Mouse (Mus musculus): ENCODE results near the gene Tma7.

The Tma7 gene

GRCm38 (mm10) chr9:109082124-109082800, at the start of gene Tma7, which contains the start of gene Ccdc51:
Tma7 (minus strand) TSS chr9:109082587.
Ccdc51 (plus strand) TSS chr9:109082493.
- DNase-seq (ENCODE audit: low read depth): peak; percentile 81

- DNase-seq (ENCODE audit: low read depth): no peak
These were observed 47.7 kb upstream of the Tma7 start for GRCm38 (mm10) chr9:109130076-109130475.

DNA sequence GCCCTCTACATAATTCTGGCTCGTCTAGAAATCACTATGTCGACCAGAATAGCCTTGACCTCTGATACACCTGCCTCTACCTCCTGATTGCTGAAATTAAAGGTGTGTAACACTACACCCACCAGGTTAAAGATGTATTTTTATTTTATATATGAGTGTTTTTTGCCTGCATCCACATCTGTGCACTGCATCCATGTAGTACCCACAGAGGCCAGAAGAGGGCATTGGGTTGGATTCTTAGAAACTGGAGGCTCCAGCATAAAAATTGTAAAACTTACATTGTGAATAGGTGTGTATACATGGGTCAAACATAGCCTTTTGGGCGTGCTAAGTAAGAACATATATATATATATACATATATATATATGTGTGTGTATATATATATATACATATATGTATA, 45.8 kb upstream of the Tma7 start:
- no peak for DNase-seq (ENCODE audit: low read depth)

DNA sequence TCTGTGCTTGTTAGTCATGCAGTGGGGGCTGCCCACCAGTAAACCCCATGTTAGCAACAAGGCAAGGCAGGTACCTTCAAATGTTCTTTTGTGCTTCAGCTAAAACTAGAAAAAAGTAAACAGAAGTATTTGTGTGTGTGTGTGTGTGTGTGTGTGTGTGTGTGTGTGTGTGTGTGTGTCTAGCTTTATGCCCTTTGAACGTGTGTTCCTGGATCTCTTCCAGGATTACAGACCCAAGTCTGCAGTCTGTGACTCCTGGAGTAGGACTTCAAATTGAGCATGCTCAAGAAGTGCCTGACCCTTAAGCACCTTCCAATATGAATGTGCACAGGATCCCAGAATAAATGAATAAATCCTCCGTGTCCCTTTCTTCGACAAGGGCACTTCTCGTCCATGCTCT, 44.7 kb upstream of the Tma7 start:
- no peak for DNase-seq (ENCODE audit: low read depth)

DNA sequence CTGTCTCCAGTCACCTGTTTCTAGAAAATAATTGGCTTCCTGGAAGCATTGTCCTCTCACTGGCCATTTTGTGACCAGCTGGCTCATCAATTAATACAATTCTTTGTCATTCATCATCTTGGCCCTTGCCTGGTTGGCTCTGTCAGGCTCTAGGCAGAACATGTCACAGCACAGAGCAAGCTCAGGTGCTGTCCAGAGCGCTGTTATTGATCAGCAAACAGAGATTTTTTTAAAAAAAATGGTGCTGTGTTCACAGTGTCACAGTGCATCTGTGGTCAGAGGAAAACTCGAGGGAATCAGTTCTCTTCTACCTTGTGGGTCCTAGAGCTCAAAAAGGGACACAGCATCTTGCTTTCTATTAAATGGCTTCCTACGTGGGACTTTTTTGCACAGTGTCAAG, 43.1 kb upstream of the Tma7 start:
- DNase-seq (ENCODE audit: low read depth): no peak

- DNase-seq (ENCODE audit: low read depth): no peak
These were observed 42.7 kb upstream of the Tma7 start for GRCm38 (mm10) chr9:109125043-109125442.

DNA sequence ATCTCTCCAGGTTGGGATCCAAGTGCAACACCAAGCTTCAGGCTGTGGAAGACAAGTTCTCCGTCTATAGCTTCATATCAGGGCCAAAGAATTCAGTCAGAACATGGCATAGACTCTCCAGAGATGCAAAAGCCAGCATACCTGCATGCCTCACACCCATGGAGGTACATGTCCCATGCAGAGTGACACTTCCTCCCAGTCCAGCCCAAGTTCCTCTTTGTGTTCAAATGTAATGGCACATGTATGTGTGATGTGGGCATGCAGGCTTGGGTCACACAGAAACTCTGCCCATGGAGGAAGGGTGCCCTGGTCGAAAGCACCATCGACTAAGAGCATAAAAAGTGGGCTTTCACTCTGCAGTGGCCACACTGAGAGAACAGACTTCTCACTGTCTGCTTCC, 41.8 kb upstream of the Tma7 start:
- DNase-seq (ENCODE audit: low read depth): no peak

- no peak for DNase-seq (ENCODE audit: low read depth)
These were observed 40.9 kb upstream of the Tma7 start for GRCm38 (mm10) chr9:109123266-109123665.

DNA sequence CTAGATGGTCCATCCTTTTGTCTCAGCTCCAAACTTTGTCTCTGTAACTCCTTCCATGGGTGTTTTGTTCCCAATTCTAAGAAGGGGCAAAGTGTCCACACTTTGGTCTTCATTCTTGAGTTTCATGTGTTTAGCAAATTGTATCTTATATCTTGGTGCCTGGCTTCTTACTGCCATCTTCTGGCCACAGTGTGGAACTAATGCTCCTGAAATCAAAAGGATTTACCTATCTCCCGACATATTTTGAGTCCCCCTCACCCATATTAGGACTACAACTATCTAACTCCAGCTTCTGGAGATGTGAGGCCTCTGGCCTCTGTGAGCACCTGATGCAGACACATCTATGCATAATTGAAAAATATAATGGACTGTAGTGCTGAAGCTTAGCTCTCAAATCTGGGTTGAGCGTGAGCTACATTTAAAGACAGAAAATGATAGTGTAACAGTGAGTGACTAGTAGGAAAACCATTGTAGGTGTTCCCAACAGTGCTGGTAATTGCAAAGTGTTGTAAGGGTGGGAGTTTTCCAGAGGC, 40.2 kb upstream of the Tma7 start:
- peak; percentile 16 for DNase-seq (ENCODE audit: low read depth)

GRCm38 (mm10) chr9:109120956-109121355, 38.6 kb upstream of the Tma7 start:
- no peak for DNase-seq (ENCODE audit: low read depth)

DNA sequence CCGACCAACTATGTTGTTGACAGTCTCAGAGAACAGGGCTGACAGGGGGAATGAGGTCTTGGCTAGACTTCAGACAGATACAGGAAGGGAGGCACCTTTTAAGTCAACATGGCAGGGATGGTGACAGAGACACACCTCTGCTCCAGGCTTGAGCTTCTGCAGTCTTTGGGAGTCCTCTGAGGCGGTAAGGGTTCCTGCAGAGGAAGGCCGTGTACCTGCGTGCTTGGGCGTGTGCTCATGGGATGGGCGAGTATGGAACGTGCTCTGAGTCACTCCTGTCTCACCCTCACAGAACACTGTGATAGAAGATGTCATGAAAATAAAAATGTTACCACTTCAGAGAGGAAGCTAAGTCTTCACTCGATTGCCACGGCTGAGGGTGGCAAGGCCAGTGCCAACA, 37.2 kb upstream of the Tma7 start:
- no peak for DNase-seq (ENCODE audit: low read depth)

GRCm38 (mm10) chr9:109118106-109118505, 35.7 kb upstream of the Tma7 start:
- DNase-seq (ENCODE audit: low read depth): no peak

GRCm38 (mm10) chr9:109116205-109116604, 33.8 kb upstream of the Tma7 start:
- no peak for DNase-seq (ENCODE audit: low read depth)

- no peak for DNase-seq (ENCODE audit: low read depth)
These were observed 32.5 kb upstream of the Tma7 start for GRCm38 (mm10) chr9:109114871-109115270.

- DNase-seq (ENCODE audit: low read depth): no peak
These were observed 31.9 kb upstream of the Tma7 start for GRCm38 (mm10) chr9:109114276-109114675.

- DNase-seq (ENCODE audit: low read depth): no peak
These were observed 30.9 kb upstream of the Tma7 start for GRCm38 (mm10) chr9:109113331-109113730.

DNA sequence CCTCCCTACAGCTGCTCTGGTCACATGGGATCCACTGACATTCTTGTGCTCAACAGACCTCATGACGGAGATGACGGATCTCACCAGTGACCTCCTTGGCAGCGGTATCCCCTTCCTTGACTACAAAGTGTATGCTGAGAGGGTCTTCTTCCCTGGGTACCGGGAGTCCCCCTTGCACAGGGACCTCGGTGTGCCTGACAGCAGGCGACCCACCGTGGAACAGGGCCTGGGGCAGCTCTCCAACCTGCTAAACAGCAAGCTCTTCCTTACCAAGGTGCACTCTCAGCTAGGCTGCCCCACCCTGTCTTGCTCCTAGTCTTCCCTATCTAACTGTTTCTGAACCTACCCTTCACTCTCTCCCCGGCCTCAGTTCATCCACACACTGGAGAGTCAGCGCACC, 29.2 kb upstream of the Tma7 start:
- no peak for DNase-seq (ENCODE audit: low read depth)

DNA sequence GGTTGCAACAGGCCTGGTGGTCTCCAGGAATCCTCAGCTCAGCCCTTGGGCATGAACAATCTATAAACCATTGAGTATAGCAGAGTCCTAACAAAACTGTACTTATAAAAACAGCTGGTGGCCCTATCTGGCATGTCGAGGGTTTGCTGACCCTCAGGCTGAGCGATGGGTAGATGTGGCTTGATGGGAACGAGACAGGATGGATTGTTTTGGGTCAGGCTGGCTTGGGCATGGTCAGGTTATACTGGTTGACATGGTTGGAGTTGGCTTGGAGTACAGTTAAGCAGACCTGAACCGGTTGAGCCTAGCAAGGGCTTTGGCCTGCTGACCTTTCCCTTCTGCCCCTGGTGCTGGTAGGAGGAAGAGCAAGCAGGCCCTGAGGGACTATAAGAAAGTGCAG, 28.7 kb upstream of the Tma7 start:
- no peak for DNase-seq (ENCODE audit: low read depth)

- no peak for DNase-seq (ENCODE audit: low read depth)
These were observed 27.9 kb upstream of the Tma7 start for GRCm38 (mm10) chr9:109110240-109110639.

- DNase-seq (ENCODE audit: low read depth): no peak
These were observed 25.0 kb upstream of the Tma7 start for GRCm38 (mm10) chr9:109107341-109107740.

DNA sequence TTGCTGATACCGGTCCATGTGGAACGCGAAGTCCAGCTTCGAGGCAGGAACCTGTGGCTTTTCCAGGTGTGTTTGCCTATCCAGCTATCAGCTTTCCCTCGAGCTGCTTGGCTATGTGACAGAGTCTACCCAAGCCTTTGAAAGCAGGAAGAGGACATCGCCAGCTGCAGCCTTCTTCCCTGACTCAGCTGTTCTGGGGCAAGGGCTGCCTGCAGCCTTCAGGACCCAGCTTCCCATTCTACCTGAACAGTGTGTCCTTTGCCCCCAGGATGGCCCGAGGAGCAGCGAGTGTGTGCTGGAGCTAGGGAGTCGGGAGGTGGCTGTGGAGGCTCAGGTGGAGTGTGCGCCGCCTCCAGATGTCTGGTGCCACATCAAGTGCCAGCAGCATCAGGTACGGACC, 23.3 kb upstream of the Tma7 start:
- DNase-seq (ENCODE audit: low read depth): no peak

GRCm38 (mm10) chr9:109105011-109105410, 22.6 kb upstream of the Tma7 start:
- DNase-seq (ENCODE audit: low read depth): no peak

GRCm38 (mm10) chr9:109104083-109104482, 21.7 kb upstream of the Tma7 start:
- DNase-seq (ENCODE audit: low read depth): no peak

DNA sequence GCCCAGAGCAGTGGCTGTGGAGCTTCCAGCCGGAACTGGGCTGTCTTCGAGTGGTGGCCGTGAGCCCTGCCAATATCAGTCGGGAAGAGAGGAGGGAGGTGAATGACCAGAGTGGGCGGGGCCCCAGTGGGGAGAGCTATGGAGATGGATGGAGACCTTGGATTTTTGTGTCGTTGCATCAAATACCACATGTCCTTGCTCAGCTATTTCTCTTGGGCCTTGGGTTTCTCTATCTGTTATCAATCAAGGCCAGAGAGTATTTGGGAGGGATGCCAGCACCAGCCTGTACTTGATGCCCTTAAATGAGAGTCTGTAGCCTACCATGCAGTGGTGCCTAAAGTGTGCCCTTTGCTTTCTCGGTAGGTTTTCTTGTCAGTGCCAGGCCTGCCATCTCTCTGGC, 20.9 kb upstream of the Tma7 start:
- DNase-seq (ENCODE audit: low read depth): no peak

Measured in c-Kit-positive CD71-positive TER-119-negative erythroid progenitor cells, embryonic 14.5 days (primary cell).